Mouse (Mus musculus): ENCODE results near the gene Vtn. TPM values are rescaled to one million over a fixed set of nuclear protein-coding genes. Genes with fewer than 3 reads are reported as not detected.

The Vtn gene
- 2.1 and 9.3 TPM in 2 replicates for polyA plus RNA-seq (2015; fragmentation: Nextera tagmentation; extraction: Ambion mirVana)

GRCm38 (mm10) chr11:78499004-78499403 lies at the start of gene Vtn:
Gene Vtn, plus strand, starts transcription at chr11:78499091.
- 59% methylated on average over 7 of the region's 7 CpGs for WGBS
- Histone ChIP-seq H3K4me1 (peaks cover 15% of the 10 kb centered on the region), H3K4me3 (peak within 1 kb of the TSS; percentile 58), H3K4me2 (peak within 1 kb of the TSS; percentile 94), H3K27me3 (replicated peaks) (peaks cover 92% of the 10 kb centered on the region), H3K9me3 (no peaks in the 10 kb centered on the region), H3K27ac (replicated peaks) (no peak within 1 kb of the TSS), H3K9ac (no peak within 1 kb of the TSS), H3K36me3 (no peaks in the 10 kb centered on the region)
- no peak for ATAC-seq (ENCODE audit: extremely low read depth, insufficient number of reproducible peaks, low FRiP score, low TSS enrichment)

GRCm38 (mm10) chr11:78450337-78450736 lies 48.6 kb upstream of the Vtn start:
- Histone ChIP-seq H3K27ac (replicated peaks) (no peak overlapping the region), H3K27me3 (replicated peaks) (0 out of 2 replicates have a peak, but pooled peaks cover 4% of the 10 kb centered on the region), H3K4me1 (no peaks in the 10 kb centered on the region), H3K4me3 (no peak overlapping the region), H3K9ac (no peak overlapping the region), H3K9me3 (no peaks in the 10 kb centered on the region), H3K4me2 (no peak overlapping the region), H3K36me3 (no peaks in the 10 kb centered on the region)
- ATAC-seq (ENCODE audit: extremely low read depth, insufficient number of reproducible peaks, low FRiP score, low TSS enrichment) = no peak
- WGBS = 36% methylated on average over 2 of the region's 2 CpGs

GRCm38 (mm10) chr11:78453675-78454074 lies 45.2 kb upstream of the Vtn start:
- WGBS = 13% methylated on average over 4 of the region's 4 CpGs
- no peaks in the 10 kb centered on the region for H3K9me3 ChIP-seq
- no peak overlapping the region for H3K4me3 ChIP-seq
- H3K27me3 ChIP-seq (replicated peaks) = peaks cover 13% of the 10 kb centered on the region; the same call in 1 of the 2 replicates
- no peak overlapping the region for H3K4me2 ChIP-seq
- no peaks in the 10 kb centered on the region for H3K36me3 ChIP-seq
- no peak overlapping the region for H3K27ac ChIP-seq (replicated peaks)
- 0 out of 2 replicates have a peak, but pooled peaks cover 4% of the 10 kb centered on the region for H3K4me1 ChIP-seq
- H3K9ac ChIP-seq = no peak overlapping the region
- ATAC-seq (ENCODE audit: extremely low read depth, insufficient number of reproducible peaks, low FRiP score, low TSS enrichment) = no peak

- peaks cover 12% of the 10 kb centered on the region; the same call in 1 of the 2 replicates for H3K27me3 ChIP-seq (replicated peaks)
- H3K27ac ChIP-seq (replicated peaks) = no peak overlapping the region
- H3K9ac ChIP-seq = no peak overlapping the region
- 0 out of 2 replicates have a peak, but pooled peaks cover 4% of the 10 kb centered on the region for H3K4me1 ChIP-seq
- no peaks in the 10 kb centered on the region for H3K9me3 ChIP-seq
- H3K4me3 ChIP-seq = no peak overlapping the region
- no peak overlapping the region for H3K4me2 ChIP-seq
- ATAC-seq (ENCODE audit: extremely low read depth, insufficient number of reproducible peaks, low FRiP score, low TSS enrichment) = no peak
- no peaks in the 10 kb centered on the region for H3K36me3 ChIP-seq
- 61% methylated on average over 7 of the region's 7 CpGs for WGBS
Observed at GRCm38 (mm10) chr11:78454276-78454675, 44.6 kb upstream of the Vtn start.

- Histone ChIP-seq H3K27me3 (replicated peaks) (peaks cover 9% of the 10 kb centered on the region; the same call in 1 of the 2 replicates), H3K27ac (replicated peaks) (no peak overlapping the region), H3K4me1 (0 out of 2 replicates have a peak, but pooled peaks cover 4% of the 10 kb centered on the region), H3K9ac (no peak overlapping the region), H3K4me3 (no peak overlapping the region), H3K36me3 (no peaks in the 10 kb centered on the region), H3K9me3 (no peaks in the 10 kb centered on the region), H3K4me2 (no peak overlapping the region)
- WGBS = 34% methylated on average over 5 of the region's 5 CpGs
- ATAC-seq (ENCODE audit: extremely low read depth, insufficient number of reproducible peaks, low FRiP score, low TSS enrichment) = no peak
Observed at GRCm38 (mm10) chr11:78455308-78455707, 43.6 kb upstream of the Vtn start.

- Histone ChIP-seq H3K9me3 (peaks cover 5% of the 10 kb centered on the region; the same call in 1 of the 2 replicates), H3K4me3 (no peak overlapping the region), H3K36me3 (no peaks in the 10 kb centered on the region), H3K9ac (no peak overlapping the region), H3K27me3 (replicated peaks) (peaks cover 9% of the 10 kb centered on the region; the same call in 1 of the 2 replicates), H3K27ac (replicated peaks) (no peak overlapping the region), H3K4me2 (no peak overlapping the region), H3K4me1 (peaks cover 12% of the 10 kb centered on the region)
- 78% methylated on average over 17 of the region's 17 CpGs for WGBS
- ATAC-seq (ENCODE audit: extremely low read depth, insufficient number of reproducible peaks, low FRiP score, low TSS enrichment) = no peak
Observed at GRCm38 (mm10) chr11:78458740-78459139, 40.2 kb upstream of the Vtn start.

- 57% methylated on average over 1 of the region's 1 CpGs for WGBS
- no peaks in the 10 kb centered on the region for H3K36me3 ChIP-seq
- no peak for ATAC-seq (ENCODE audit: extremely low read depth, insufficient number of reproducible peaks, low FRiP score, low TSS enrichment)
Observed at GRCm38 (mm10) chr11:78461894-78462293, 37.0 kb upstream of the Vtn start.

GRCm38 (mm10) chr11:78462669-78463068 lies 36.2 kb upstream of the Vtn start:
- 78% methylated on average over 5 of the region's 5 CpGs for WGBS
- H3K4me2 ChIP-seq = no peak overlapping the region
- H3K4me1 ChIP-seq = peaks cover 28% of the 10 kb centered on the region
- H3K27ac ChIP-seq (replicated peaks) = no peak overlapping the region
- ATAC-seq (ENCODE audit: extremely low read depth, insufficient number of reproducible peaks, low FRiP score, low TSS enrichment) = no peak
- H3K9me3 ChIP-seq = peaks cover 5% of the 10 kb centered on the region; the same call in 1 of the 2 replicates
- no peak overlapping the region for H3K9ac ChIP-seq
- H3K4me3 ChIP-seq = no peak overlapping the region
- H3K36me3 ChIP-seq = no peaks in the 10 kb centered on the region
- H3K27me3 ChIP-seq (replicated peaks) = no peaks in the 10 kb centered on the region

More at GRCm38 (mm10) chr11:78461894-78462293, 37.0 kb upstream of the Vtn start:
- no peaks in the 10 kb centered on the region for H3K27me3 ChIP-seq (replicated peaks)
- no peak overlapping the region for H3K9ac ChIP-seq
- no peak overlapping the region for H3K27ac ChIP-seq (replicated peaks)
- H3K9me3 ChIP-seq = peaks cover 5% of the 10 kb centered on the region; the same call in 1 of the 2 replicates
- H3K4me2 ChIP-seq = no peak overlapping the region
- no peak overlapping the region for H3K4me3 ChIP-seq
- H3K4me1 ChIP-seq = peaks cover 24% of the 10 kb centered on the region

GRCm38 (mm10) chr11:78463286-78464036 lies 35.4 kb upstream of the Vtn start:
- H3K9ac ChIP-seq = no peak overlapping the region
- H3K9me3 ChIP-seq = peaks cover 5% of the 10 kb centered on the region; the same call in 1 of the 2 replicates
- H3K4me1 ChIP-seq = peaks cover 28% of the 10 kb centered on the region
- ATAC-seq (ENCODE audit: extremely low read depth, insufficient number of reproducible peaks, low FRiP score, low TSS enrichment) = no peak
- H3K27me3 ChIP-seq (replicated peaks) = no peaks in the 10 kb centered on the region
- WGBS = 41% methylated on average over 13 of the region's 13 CpGs
- H3K4me3 ChIP-seq = no peak overlapping the region
- H3K36me3 ChIP-seq = no peaks in the 10 kb centered on the region
- H3K4me2 ChIP-seq = no peak overlapping the region
- H3K27ac ChIP-seq (replicated peaks) = no peak overlapping the region

- Histone ChIP-seq H3K27me3 (replicated peaks) (no peaks in the 10 kb centered on the region), H3K9me3 (peaks cover 5% of the 10 kb centered on the region; the same call in 1 of the 2 replicates), H3K4me1 (peaks cover 28% of the 10 kb centered on the region), H3K9ac (peak overlapping the region; percentile 87), H3K27ac (replicated peaks) (no peak overlapping the region), H3K36me3 (no peaks in the 10 kb centered on the region), H3K4me3 (peak overlapping the region; percentile 64), H3K4me2 (peak overlapping the region; percentile 81)
- WGBS = 39% methylated on average over 9 of the region's 9 CpGs
- no peak for ATAC-seq (ENCODE audit: extremely low read depth, insufficient number of reproducible peaks, low FRiP score, low TSS enrichment)
Observed at GRCm38 (mm10) chr11:78465116-78465515, 33.8 kb upstream of the Vtn start.

- under 1% methylated on average over 41 of the region's 41 CpGs for WGBS
- ATAC-seq (ENCODE audit: extremely low read depth, insufficient number of reproducible peaks, low FRiP score, low TSS enrichment) = peak; percentile 73; the same call in 1 of the 2 replicates
- Histone ChIP-seq H3K4me2 (peak within 1 kb of the TSS; percentile 81), H3K4me1 (peaks cover 28% of the 10 kb centered on the region), H3K27ac (replicated peaks) (peak within 1 kb of the TSS; percentile 89), H3K4me3 (peak within 1 kb of the TSS; percentile 64), H3K9ac (peak within 1 kb of the TSS; percentile 87), H3K27me3 (replicated peaks) (no peaks in the 10 kb centered on the region), H3K9me3 (peaks cover 5% of the 10 kb centered on the region; the same call in 1 of the 2 replicates), H3K36me3 (no peaks in the 10 kb centered on the region)
Observed at GRCm38 (mm10) chr11:78465568-78466180, 33.2 kb upstream of the Vtn start, which contains the start of gene Slc46a1. Gene Slc46a1, plus strand, starts transcription at chr11:78465697.

All from heart, embryonic 13.5 days (tissue).